Mouse (Mus musculus) forebrain, embryonic 10.5 days (tissue): ENCODE results near the gene BC048403. TPM values are rescaled to one million over a fixed set of nuclear protein-coding genes. Genes with fewer than 3 reads are reported as not detected.
A peak's percentile ranks its signal among the peaks of the same experiment; 100 is the strongest.

Experiments
- DNase-seq: peaks from one replicate; pipeline ENCODE4 v3.0.0-alpha.2; 2017; ENCODE audit warnings: low spot score; ENCODE audit errors: extremely low spot score
- H3K27ac ChIP-seq: fragments of 300-500 bp; sonication (generic); 2 replicates; pipeline ENCODE4 v1.5.1; 2016; ENCODE audit warnings: mild to moderate bottlenecking
- H3K27me3 ChIP-seq: fragments of 300-500 bp; sonication (generic); 2 replicates; pipeline ENCODE4 v1.6.1; 2016; ENCODE audit warnings: mild to moderate bottlenecking; ENCODE audit not compliant: poor library complexity, severe bottlenecking
- H3K36me3 ChIP-seq: fragments of 300-500 bp; sonication (generic); replicated peaks from 2 replicates; pipeline ENCODE4 v1.6.1; 2016; ENCODE audit warnings: mild to moderate bottlenecking, moderate library complexity
- H3K4me1 ChIP-seq: fragments of 300-500 bp; sonication (generic); 2 replicates; pipeline ENCODE4 v1.6.1; 2016
- H3K4me3 ChIP-seq: fragments of 300-500 bp; sonication (generic); 2 replicates; pipeline ENCODE4 v1.5.1; 2016; ENCODE audit warnings: mild to moderate bottlenecking, moderate library complexity
- H3K9me3 ChIP-seq: fragments of 300-500 bp; sonication (generic); 2 replicates; pipeline ENCODE4 v1.6.1; 2016; ENCODE audit warnings: mild to moderate bottlenecking, moderate library complexity
- WGBS: fragments of 180-500 bp; shearing (Covaris S2); methylation state at CpG from one replicate; pipeline ENCODE4 v1.1.7; 2016; 5-methylcytosine and 5-hydroxymethylcytosine counted together
- polyA plus RNA-seq: library from polyadenylated mRNA; unstranded; fragments of >200 nt; fragmentation: Nextera tagmentation; extraction: Ambion mirVana; gene quantifications from 2 replicates; pipeline ENCODE4 v1.2.1, GENCODE M21; 2016

Gene BC048403
- polyA plus RNA-seq: 3.3 and 3.5 TPM in 2 replicates

- H3K9me3 ChIP-seq: no peaks in the 10 kb centered on the region
- peaks cover 6% of the 10 kb centered on the region for H3K36me3 ChIP-seq
- peak; percentile 87 for DNase-seq
- WGBS: under 1% methylated on average over 68 of the region's 68 CpGs
- peak within 1 kb of the TSS; percentile 86 for H3K4me3 ChIP-seq
- H3K4me1 ChIP-seq: peaks cover 26% of the 10 kb centered on the region
- peak within 1 kb of the TSS; percentile 94 for H3K27ac ChIP-seq
- H3K27me3 ChIP-seq: no peaks in the 10 kb centered on the region
These were observed at the start of gene BC048403 for GRCm38 (mm10) chr10:121739548-121740505. TSS of gene BC048403 (plus strand) at chr10:121739937.

- H3K4me3 ChIP-seq: peak overlapping the region; percentile 23; the same call in 1 of the 2 replicates
- DNase-seq: no peak
- WGBS: 56% methylated on average over 18 of the region's 18 CpGs
- H3K27me3 ChIP-seq: no peaks in the 10 kb centered on the region
- H3K36me3 ChIP-seq: no peaks in the 10 kb centered on the region
- no peak overlapping the region for H3K27ac ChIP-seq
- peaks cover 5% of the 10 kb centered on the region; the same call in 1 of the 2 replicates for H3K9me3 ChIP-seq
- H3K4me1 ChIP-seq: peaks cover 10% of the 10 kb centered on the region
These were observed 46.7 kb upstream of the BC048403 start for GRCm38 (mm10) chr10:121692944-121693579.

- Histone ChIP-seq H3K27ac (no peak overlapping the region), H3K4me3 (no peak overlapping the region), H3K9me3 (peaks cover 5% of the 10 kb centered on the region; the same call in 1 of the 2 replicates), H3K36me3 (no peaks in the 10 kb centered on the region), H3K27me3 (no peaks in the 10 kb centered on the region), H3K4me1 (peaks cover 9% of the 10 kb centered on the region)
- WGBS: 77% methylated on average over 11 of the region's 11 CpGs
- DNase-seq: no peak
These were observed 45.2 kb upstream of the BC048403 start for GRCm38 (mm10) chr10:121694567-121694966.

- H3K36me3 ChIP-seq: no peaks in the 10 kb centered on the region
- no peaks in the 10 kb centered on the region for H3K27me3 ChIP-seq
- H3K9me3 ChIP-seq: peaks cover 5% of the 10 kb centered on the region; the same call in 1 of the 2 replicates
- DNase-seq: no peak
- WGBS: 71% methylated on average over 11 of the region's 11 CpGs
- no peaks in the 10 kb centered on the region for H3K4me1 ChIP-seq
- no peak overlapping the region for H3K4me3 ChIP-seq
- no peak overlapping the region for H3K27ac ChIP-seq
These were observed 38.2 kb upstream of the BC048403 start for GRCm38 (mm10) chr10:121701296-121702248.

GRCm38 (mm10) chr10:121703619-121704018 is 36.1 kb upstream of the BC048403 start:
- WGBS: 85% methylated on average over 6 of the region's 6 CpGs
- H3K4me3 ChIP-seq: no peak overlapping the region
- DNase-seq: no peak
- no peaks in the 10 kb centered on the region for H3K4me1 ChIP-seq
- no peaks in the 10 kb centered on the region for H3K9me3 ChIP-seq
- no peaks in the 10 kb centered on the region for H3K27me3 ChIP-seq
- no peak overlapping the region for H3K27ac ChIP-seq
- no peaks in the 10 kb centered on the region for H3K36me3 ChIP-seq

- H3K4me1 ChIP-seq: no peaks in the 10 kb centered on the region
- no peaks in the 10 kb centered on the region for H3K9me3 ChIP-seq
- no peak for DNase-seq
- 93% methylated on average over 6 of the region's 6 CpGs for WGBS
- no peaks in the 10 kb centered on the region for H3K36me3 ChIP-seq
- no peak overlapping the region for H3K27ac ChIP-seq
- H3K4me3 ChIP-seq: no peak overlapping the region
- H3K27me3 ChIP-seq: no peaks in the 10 kb centered on the region
These were observed 34.9 kb upstream of the BC048403 start for GRCm38 (mm10) chr10:121704871-121705270.

GRCm38 (mm10) chr10:121705399-121706163 is 34.2 kb upstream of the BC048403 start:
- H3K4me1 ChIP-seq: no peaks in the 10 kb centered on the region
- H3K9me3 ChIP-seq: no peaks in the 10 kb centered on the region
- H3K4me3 ChIP-seq: no peak overlapping the region
- no peaks in the 10 kb centered on the region for H3K36me3 ChIP-seq
- WGBS: 91% methylated on average over 15 of the region's 15 CpGs
- no peaks in the 10 kb centered on the region for H3K27me3 ChIP-seq
- no peak for DNase-seq
- no peak overlapping the region for H3K27ac ChIP-seq

GRCm38 (mm10) chr10:121716862-121717261 is 22.9 kb upstream of the BC048403 start:
- no peak overlapping the region for H3K4me3 ChIP-seq
- no peaks in the 10 kb centered on the region for H3K27me3 ChIP-seq
- H3K27ac ChIP-seq: no peak overlapping the region
- H3K4me1 ChIP-seq: no peaks in the 10 kb centered on the region
- DNase-seq: no peak
- peaks cover 20% of the 10 kb centered on the region for H3K9me3 ChIP-seq
- H3K36me3 ChIP-seq: no peaks in the 10 kb centered on the region

GRCm38 (mm10) chr10:121718896-121719585 is 20.7 kb upstream of the BC048403 start:
- Histone ChIP-seq H3K4me3 (no peak overlapping the region), H3K9me3 (peaks cover 26% of the 10 kb centered on the region), H3K4me1 (no peaks in the 10 kb centered on the region), H3K27me3 (no peaks in the 10 kb centered on the region), H3K36me3 (no peaks in the 10 kb centered on the region), H3K27ac (no peak overlapping the region)
- 94% methylated on average over 18 of the region's 18 CpGs for WGBS
- no peak for DNase-seq

GRCm38 (mm10) chr10:121720701-121721100 is 19.0 kb upstream of the BC048403 start:
- 95% methylated on average over 13 of the region's 13 CpGs for WGBS
- H3K27ac ChIP-seq: no peak overlapping the region

GRCm38 (mm10) chr10:121726505-121726904 is 13.2 kb upstream of the BC048403 start:
- DNase-seq: no peak

More at GRCm38 (mm10) chr10:121720701-121721100, 19.0 kb upstream of the BC048403 start:
- Histone ChIP-seq H3K9me3 (peaks cover 26% of the 10 kb centered on the region), H3K4me3 (no peak overlapping the region), H3K36me3 (no peaks in the 10 kb centered on the region), H3K4me1 (no peaks in the 10 kb centered on the region), H3K27me3 (no peaks in the 10 kb centered on the region)
- DNase-seq: no peak

More at GRCm38 (mm10) chr10:121726505-121726904, 13.2 kb upstream of the BC048403 start:
- WGBS: 68% methylated on average over 4 of the region's 4 CpGs
- Histone ChIP-seq H3K4me3 (no peak overlapping the region), H3K4me1 (no peaks in the 10 kb centered on the region), H3K27ac (no peak overlapping the region), H3K27me3 (no peaks in the 10 kb centered on the region), H3K36me3 (no peaks in the 10 kb centered on the region), H3K9me3 (peaks cover 10% of the 10 kb centered on the region; the same call in 1 of the 2 replicates)
